Mouse (Mus musculus) liver, embryonic 18 days (tissue): ENCODE measurements around the gene Lhx9. TPM values are rescaled to one million over a fixed set of nuclear protein-coding genes. Genes with fewer than 3 reads are reported as not detected.

Source experiments
- polyA plus RNA-seq: library from polyadenylated mRNA; depleted of rRNA; stranded (reverse); fragments of >200 nt; gene quantifications from 2 replicates; pipeline ENCODE4 v1.2.3, GENCODE M21; 2012; rRNA removed

Gene Lhx9
- 0.02 TPM in 2 replicates for polyA plus RNA-seq

GRCm38 (mm10) chr1:138848511-138849109 lies at the start of gene Lhx9:
Gene Lhx9, minus strand, starts transcription at chr1:138848577.

GRCm38 (mm10) chr1:138856101-138856950 lies 7.9 kb upstream of the Lhx9 start, which contains the start of gene 2310009B15Rik:
Gene 2310009B15Rik, minus strand, starts transcription at chr1:138856852.

Other genes with a start within 250 kb of the Lhx9 start
- 7.2 and 7.5 TPM in 2 replicates for gene Nek7, start 228.4 kb downstream of the Lhx9 start, polyA plus RNA-seq
- 13.3 and 14.1 TPM in 2 replicates for gene 2310009B15Rik, start 8.3 kb upstream of the Lhx9 start, polyA plus RNA-seq
- gene Dennd1b, start 114.9 kb upstream of the Lhx9 start, polyA plus RNA-seq, result 1.4 and 1.7 TPM in 2 replicates